Mouse (Mus musculus): ENCODE results near the gene Zfp335.

GRCm38 (mm10) chr2:164917371-164917770, 5.8 kb upstream of the Zfp335 start:
- TF ChIP-seq CTCF (IDR thresholded peaks at IDR 0.05; ENCODE audit: low read depth) (no peak), EP300 (IDR thresholded peaks at IDR 0.05; ENCODE audit: low read depth) (no peak)

Data from liver, embryonic 14.5 days (tissue).